Mouse (Mus musculus) small intestine, adult 2 months (tissue): ENCODE measurements at regions not wholly inside any gene's neighbourhood (a gene's known extent, or its start where the extent isn't known, plus 50 kb on each side); places are given as distances from the start of the nearest gene placed in this dataset.

Source experiments
- CTCF ChIP-seq: fragments of 200-500 bp; IDR thresholded peaks from 2 replicates; pipeline ENCODE4 v1.5.1; 2012; ENCODE audit warnings: low read depth, mild to moderate bottlenecking, control low read depth, inconsistent platforms, low read length, moderate library complexity, mixed read lengths; ENCODE audit not compliant: insufficient replicate concordance, insufficient read length; ENCODE audit errors: extremely low read depth
- POLR2A ChIP-seq: fragments of 200-500 bp; IDR thresholded peaks from 2 replicates; pipeline ENCODE4 v1.6.1; 2012; ENCODE audit warnings: low read depth, mild to moderate bottlenecking, control low read depth, inconsistent platforms, low read length, moderate library complexity

DNA sequence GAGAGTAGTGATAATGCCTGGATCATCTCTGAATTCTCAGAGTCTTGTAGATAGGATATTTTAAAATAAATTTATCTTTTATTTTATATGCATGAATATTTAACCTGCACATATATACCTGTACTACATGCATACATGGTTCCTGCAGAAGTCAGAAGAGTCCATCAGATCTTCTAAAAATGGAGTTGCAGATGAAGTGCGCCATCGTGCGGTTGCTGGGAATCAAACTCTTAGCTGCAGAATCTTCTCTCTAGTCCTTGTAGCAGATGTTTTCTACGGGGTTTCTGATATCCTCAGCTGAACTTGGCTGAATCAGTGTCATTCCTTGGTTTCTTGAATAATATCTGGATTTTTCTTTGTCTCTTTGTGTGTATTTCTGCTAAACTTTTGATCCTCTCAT, 74.8 kb upstream of the Fam92a start:
- TF ChIP-seq CTCF (no peak), POLR2A (no peak)
